Mouse (Mus musculus) lung, postnatal 0 days (tissue): Measurements from ENCODE around the gene Dnajc12.

Source experiments
- CTCF ChIP-seq: IDR thresholded peaks from 2 replicates; pipeline ENCODE4 v1.5.1; 2016; ENCODE audit warnings: antibody characterized with exemption, mild to moderate bottlenecking
- EP300 ChIP-seq: IDR thresholded peaks from 2 replicates; pipeline ENCODE4 v1.6.1; 2016; ENCODE audit warnings: antibody characterized with exemption, mild to moderate bottlenecking, control low read depth

GRCm38 (mm10) chr10:63412756-63413155, 30.5 kb downstream of the Dnajc12 start:
- TF ChIP-seq CTCF (no peak), EP300 (no peak)
